Mouse (Mus musculus) adrenal gland, postnatal 10 days (tissue): ENCODE measurements at regions not wholly inside any gene's neighbourhood (a gene's known extent, or its start where the extent isn't known, plus 50 kb on each side); places are given as distances from the start of the nearest gene placed in this dataset.
A peak's percentile ranks its signal among the peaks of the same experiment; 100 is the strongest.

Source experiments
- DNase-seq: peaks from one replicate; pipeline ENCODE4 v3.0.0; 2021; ENCODE audit warnings: mixed read lengths

GRCm38 (mm10) chr4:105970056-105970455, 180.4 kb downstream of the Gm12728 start:
- DNase-seq: no peak

- no peak for DNase-seq
These were observed 183.1 kb downstream of the Gm12728 start for GRCm38 (mm10) chr4:105972736-105973135.

GRCm38 (mm10) chr4:105973769-105974397, 184.2 kb downstream of the Gm12728 start:
- DNase-seq: no peak

- no peak for DNase-seq
These were observed 185.3 kb downstream of the Gm12728 start for GRCm38 (mm10) chr4:105974948-105975347.

GRCm38 (mm10) chr4:105979048-105979447, 189.4 kb downstream of the Gm12728 start:
- DNase-seq: no peak

GRCm38 (mm10) chr4:105983018-105983417, 193.3 kb downstream of the Gm12728 start:
- DNase-seq: no peak

- no peak for DNase-seq
These were observed 198.4 kb downstream of the Gm12728 start for GRCm38 (mm10) chr4:105987963-105988602.

GRCm38 (mm10) chr4:105992581-105993127, 203.0 kb downstream of the Gm12728 start:
- no peak for DNase-seq

- DNase-seq: no peak
These were observed 204.7 kb downstream of the Gm12728 start for GRCm38 (mm10) chr4:105994390-105994798.

GRCm38 (mm10) chr4:105996060-105996459, 206.4 kb downstream of the Gm12728 start:
- DNase-seq: no peak

GRCm38 (mm10) chr4:105996893-105997630, 207.4 kb downstream of the Gm12728 start:
- no peak for DNase-seq

- no peak for DNase-seq
These were observed 212.8 kb downstream of the Gm12728 start for GRCm38 (mm10) chr4:106002516-106002915.

GRCm38 (mm10) chr4:106005936-106006335, 216.3 kb downstream of the Gm12728 start:
- peak; percentile 13 for DNase-seq

- no peak for DNase-seq
These were observed 217.9 kb downstream of the Gm12728 start for GRCm38 (mm10) chr4:106007334-106008190.

GRCm38 (mm10) chr4:106017065-106017646, 227.5 kb downstream of the Gm12728 start:
- no peak for DNase-seq

- no peak for DNase-seq
These were observed 229.3 kb downstream of the Gm12728 start for GRCm38 (mm10) chr4:106018936-106019335.

- DNase-seq: no peak
These were observed 230.7 kb downstream of the Gm12728 start for GRCm38 (mm10) chr4:106020338-106020737.

GRCm38 (mm10) chr4:106024591-106024990, 234.9 kb downstream of the Gm12728 start:
- no peak for DNase-seq

- DNase-seq: no peak
These were observed 236.4 kb downstream of the Gm12728 start for GRCm38 (mm10) chr4:106025966-106026637.

GRCm38 (mm10) chr4:106040376-106040775, 250.7 kb downstream of the Gm12728 start:
- DNase-seq: no peak

GRCm38 (mm10) chr4:106042456-106042855, 252.8 kb downstream of the Gm12728 start:
- no peak for DNase-seq
